Mouse (Mus musculus): Measurements from ENCODE around the gene Sema6d. TPM values are rescaled to one million over a fixed set of nuclear protein-coding genes. Genes with fewer than 3 reads are reported as not detected.

Gene Sema6d
- polyA plus RNA-seq, 1 experiment from 2014 or later: 4.9 TPM

GRCm38 (mm10) chr2:124485761-124486160 is 396.0 kb downstream of the Sema6d start:
- H3K9ac ChIP-seq (ENCODE audit: low read depth, low read length): no peak overlapping the region
- DNase-seq (ENCODE audit: low spot score) (no peak), ATAC-seq (replicated peaks; ENCODE audit: low FRiP score, low read depth) (no peak)
- H3K36me3 ChIP-seq (ENCODE audit: insufficient read depth, low read length): no peaks in the 10 kb centered on the region
- H3K4me3 ChIP-seq (replicated peaks; ENCODE audit: low read depth, low read length): no peak overlapping the region
- H3K4me1 ChIP-seq (replicated peaks; ENCODE audit: insufficient read depth, low read length): no peaks in the 10 kb centered on the region
- no peak overlapping the region for H3K4me2 ChIP-seq (ENCODE audit: low read length)
- H3K9me3 ChIP-seq (replicated peaks; ENCODE audit: low read length): no peaks in the 10 kb centered on the region
- WGBS: 93% methylated on average over 1 of the region's 1 CpGs
- no peak overlapping the region for H3K27ac ChIP-seq
- no peaks in the 10 kb centered on the region for H3K27me3 ChIP-seq (ENCODE audit: insufficient read depth, low read length)
- no peak for TF ChIP-seq CTCF (IDR thresholded peaks at IDR 0.05; ENCODE audit: low read depth)

DNA sequence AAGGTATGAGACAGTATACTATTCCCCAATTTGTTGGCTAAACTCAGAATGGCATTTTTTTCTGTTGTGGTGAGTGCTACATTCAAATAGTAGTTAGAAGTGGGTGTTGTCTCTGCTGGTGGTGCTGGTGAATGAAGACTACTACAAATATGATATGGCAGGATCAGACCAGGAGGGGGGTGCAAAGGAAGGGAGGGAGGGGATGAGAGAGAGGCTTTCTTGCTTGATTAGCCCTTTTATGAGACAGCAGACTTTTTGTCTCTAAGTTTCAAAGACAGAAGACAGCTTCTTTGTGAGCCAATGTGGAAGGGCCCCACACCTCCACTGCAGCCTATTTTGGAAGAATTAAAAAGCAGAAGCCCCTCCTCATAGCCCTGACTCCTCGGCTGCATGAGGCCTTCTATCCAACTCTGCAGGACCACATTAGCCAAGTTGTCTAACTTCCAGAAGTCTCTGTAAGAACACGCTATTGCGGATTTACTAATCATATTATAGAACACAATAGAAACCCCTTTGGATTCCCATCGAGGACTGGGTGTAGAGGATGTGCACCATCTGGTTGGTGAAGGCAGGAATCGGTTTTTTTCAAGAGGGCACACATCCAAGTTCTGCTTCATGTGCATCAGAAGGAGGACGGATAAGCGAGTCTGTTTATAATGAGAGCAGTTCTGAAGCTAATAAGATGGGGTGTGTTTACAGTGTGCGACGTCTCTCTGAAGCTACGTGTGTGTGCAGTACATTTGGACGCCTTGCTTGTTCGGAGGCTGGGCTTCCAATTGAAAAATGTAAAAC is 400.4 kb downstream of the Sema6d start:
- no peaks in the 10 kb centered on the region for H3K9me3 ChIP-seq (replicated peaks; ENCODE audit: low read length)
- no peak for DNase-seq (ENCODE audit: low spot score)
- H3K36me3 ChIP-seq (ENCODE audit: insufficient read depth, low read length): no peaks in the 10 kb centered on the region
- no peak overlapping the region for H3K4me2 ChIP-seq (ENCODE audit: low read length)
- H3K4me1 ChIP-seq (replicated peaks; ENCODE audit: insufficient read depth, low read length): no peaks in the 10 kb centered on the region
- H3K4me3 ChIP-seq (replicated peaks; ENCODE audit: low read depth, low read length): no peak overlapping the region
- no peak for ATAC-seq (replicated peaks; ENCODE audit: low FRiP score, low read depth)
- WGBS: 80% methylated on average over 12 of the region's 12 CpGs
- no peak overlapping the region for H3K9ac ChIP-seq (ENCODE audit: low read depth, low read length)
- TF ChIP-seq CTCF (IDR thresholded peaks at IDR 0.05; ENCODE audit: low read depth): no peak
- no peak overlapping the region for H3K27ac ChIP-seq
- no peaks in the 10 kb centered on the region for H3K27me3 ChIP-seq (ENCODE audit: insufficient read depth, low read length)

DNA sequence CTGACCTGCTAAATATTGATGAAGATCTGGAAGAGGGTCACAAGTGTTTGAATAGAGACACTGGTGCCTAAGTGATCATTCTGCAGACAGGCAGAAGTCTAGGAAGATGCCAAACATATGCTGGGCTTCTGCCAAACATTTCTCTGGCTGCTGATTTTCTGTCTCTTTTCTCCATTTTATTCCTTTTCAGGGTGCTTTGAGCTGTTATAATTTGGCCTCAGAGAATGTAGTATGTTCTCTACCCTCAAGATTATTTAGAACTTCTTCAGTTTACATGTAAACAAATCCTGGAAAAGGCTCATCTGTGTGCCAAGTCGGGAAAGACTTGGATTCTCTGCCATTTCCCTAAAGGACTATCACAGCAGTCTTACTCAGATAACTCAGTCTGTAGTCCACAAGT is 406.0 kb downstream of the Sema6d start:
- no peak overlapping the region for H3K9ac ChIP-seq (ENCODE audit: low read depth, low read length)
- no peaks in the 10 kb centered on the region for H3K27me3 ChIP-seq (ENCODE audit: insufficient read depth, low read length)
- no peak overlapping the region for H3K4me2 ChIP-seq (ENCODE audit: low read length)
- no peak for TF ChIP-seq CTCF (IDR thresholded peaks at IDR 0.05; ENCODE audit: low read depth)
- no peak for ATAC-seq (replicated peaks; ENCODE audit: low FRiP score, low read depth)
- no peaks in the 10 kb centered on the region for H3K36me3 ChIP-seq (ENCODE audit: insufficient read depth, low read length)
- WGBS: 81% methylated on average over 1 of the region's 1 CpGs
- no peak overlapping the region for H3K4me3 ChIP-seq (replicated peaks; ENCODE audit: low read depth, low read length)
- H3K27ac ChIP-seq: no peak overlapping the region
- DNase-seq (ENCODE audit: low spot score): no peak
- no peaks in the 10 kb centered on the region for H3K4me1 ChIP-seq (replicated peaks; ENCODE audit: insufficient read depth, low read length)
- H3K9me3 ChIP-seq (replicated peaks; ENCODE audit: low read length): no peaks in the 10 kb centered on the region

- Histone ChIP-seq H3K4me2 (ENCODE audit: low read length) (no peak overlapping the region), H3K9me3 (replicated peaks; ENCODE audit: low read length) (no peaks in the 10 kb centered on the region), H3K36me3 (ENCODE audit: insufficient read depth, low read length) (no peaks in the 10 kb centered on the region), H3K9ac (ENCODE audit: low read depth, low read length) (no peak overlapping the region), H3K27me3 (ENCODE audit: insufficient read depth, low read length) (no peaks in the 10 kb centered on the region), H3K27ac (no peak overlapping the region), H3K4me3 (replicated peaks; ENCODE audit: low read depth, low read length) (no peak overlapping the region), H3K4me1 (replicated peaks; ENCODE audit: insufficient read depth, low read length) (no peaks in the 10 kb centered on the region)
- no peak for ATAC-seq (replicated peaks; ENCODE audit: low FRiP score, low read depth)
- no peak for TF ChIP-seq CTCF (IDR thresholded peaks at IDR 0.05; ENCODE audit: low read depth)
- 56% methylated on average over 1 of the region's 1 CpGs for WGBS
- DNase-seq (ENCODE audit: low spot score): no peak
Observed at GRCm38 (mm10) chr2:124499670-124500069, 409.9 kb downstream of the Sema6d start.

DNA sequence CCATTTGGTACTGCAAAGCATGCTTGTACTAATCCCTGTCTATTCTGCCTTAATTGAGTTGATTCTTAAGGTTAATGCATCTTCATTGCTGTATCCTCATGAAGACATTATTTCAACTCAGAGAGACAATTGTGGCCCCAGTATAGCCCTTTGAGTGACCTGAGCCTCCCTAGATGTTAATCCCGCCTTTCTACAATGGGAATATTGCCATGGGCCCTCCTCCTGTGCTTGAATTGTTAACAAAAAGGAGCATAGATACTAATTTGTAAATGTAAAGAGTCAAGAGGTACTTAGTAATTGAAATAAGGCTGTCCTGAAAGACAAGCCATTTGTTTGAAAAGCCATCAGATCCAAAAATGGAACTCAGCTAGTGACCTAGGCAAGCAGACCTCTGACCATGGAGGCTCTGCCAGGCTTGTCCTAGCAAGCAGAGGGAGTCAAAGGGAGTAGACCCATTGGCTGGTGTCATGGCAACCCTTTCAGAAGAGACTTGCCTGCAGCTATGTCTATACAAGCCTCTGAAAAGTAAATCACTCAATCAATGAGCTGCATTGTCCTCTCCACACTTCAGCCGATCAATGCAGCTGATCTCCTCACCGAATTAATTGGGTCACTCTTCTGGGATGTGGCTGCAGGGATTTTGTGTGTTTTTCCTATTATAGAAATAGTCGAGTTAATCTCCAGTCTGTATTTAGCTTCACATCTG is 416.2 kb downstream of the Sema6d start:
- Histone ChIP-seq H3K27me3 (ENCODE audit: insufficient read depth, low read length) (no peaks in the 10 kb centered on the region), H3K4me1 (replicated peaks; ENCODE audit: insufficient read depth, low read length) (no peaks in the 10 kb centered on the region), H3K9me3 (replicated peaks; ENCODE audit: low read length) (no peaks in the 10 kb centered on the region), H3K4me3 (replicated peaks; ENCODE audit: low read depth, low read length) (no peak overlapping the region), H3K9ac (ENCODE audit: low read depth, low read length) (no peak overlapping the region), H3K36me3 (ENCODE audit: insufficient read depth, low read length) (no peaks in the 10 kb centered on the region), H3K4me2 (ENCODE audit: low read length) (no peak overlapping the region), H3K27ac (no peak overlapping the region)
- WGBS: 72% methylated on average over 4 of the region's 4 CpGs
- no peak for DNase-seq (ENCODE audit: low spot score)
- ATAC-seq (replicated peaks; ENCODE audit: low FRiP score, low read depth): no peak
- no peak for TF ChIP-seq CTCF (IDR thresholded peaks at IDR 0.05; ENCODE audit: low read depth)

DNA sequence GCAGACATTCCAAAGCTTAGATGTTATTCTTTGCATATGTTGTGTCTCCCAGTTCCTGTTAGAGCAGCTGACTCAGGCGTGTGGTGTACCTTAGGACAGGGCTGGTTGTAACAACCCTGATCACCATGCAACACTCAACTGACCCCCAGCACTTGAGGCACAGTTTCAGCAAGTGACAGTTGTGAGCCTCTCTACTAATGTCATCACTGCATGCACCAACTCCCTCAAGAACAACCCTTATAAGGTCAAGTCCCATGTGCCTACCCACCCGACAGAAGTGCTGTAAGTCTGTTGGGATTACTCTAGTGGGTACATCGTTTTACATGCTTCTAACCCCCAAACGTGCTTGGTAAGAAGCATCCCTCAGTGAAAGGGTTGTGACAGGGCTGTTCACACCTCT is 418.0 kb downstream of the Sema6d start:
- H3K27me3 ChIP-seq (ENCODE audit: insufficient read depth, low read length): no peaks in the 10 kb centered on the region
- WGBS: 76% methylated on average over 4 of the region's 4 CpGs
- H3K36me3 ChIP-seq (ENCODE audit: insufficient read depth, low read length): no peaks in the 10 kb centered on the region
- DNase-seq (ENCODE audit: low spot score): no peak
- no peaks in the 10 kb centered on the region for H3K9me3 ChIP-seq (replicated peaks; ENCODE audit: low read length)
- no peak for TF ChIP-seq CTCF (IDR thresholded peaks at IDR 0.05; ENCODE audit: low read depth)
- no peaks in the 10 kb centered on the region for H3K4me1 ChIP-seq (replicated peaks; ENCODE audit: insufficient read depth, low read length)
- no peak overlapping the region for H3K27ac ChIP-seq
- no peak for ATAC-seq (replicated peaks; ENCODE audit: low FRiP score, low read depth)
- no peak overlapping the region for H3K4me2 ChIP-seq (ENCODE audit: low read length)
- no peak overlapping the region for H3K9ac ChIP-seq (ENCODE audit: low read depth, low read length)
- no peak overlapping the region for H3K4me3 ChIP-seq (replicated peaks; ENCODE audit: low read depth, low read length)
